Mouse (Mus musculus) bone marrow macrophage, adult 2 months (primary cell): Measurements from ENCODE around the gene Dnajc25.

Experiments used
- CTCF ChIP-seq: IDR thresholded peaks from 2 replicates; pipeline ENCODE4 v1.5.1; 2012; ENCODE audit warnings: low read depth, mild to moderate bottlenecking, low read length, moderate library complexity
- POLR2A ChIP-seq: IDR thresholded peaks from 2 replicates; pipeline ENCODE4 v1.6.1; 2012; ENCODE audit warnings: mild to moderate bottlenecking, low read depth, low read length, borderline replicate concordance

- no peak for TF ChIP-seq CTCF
- no peak for TF ChIP-seq POLR2A
Observed at GRCm38 (mm10) chr4:59015181-59015580, 20.3 kb downstream of the Dnajc25 start.
